Mouse (Mus musculus) kidney, adult 18-20 months (tissue): ENCODE measurements at regions not wholly inside any gene's neighbourhood (a gene's known extent, or its start where the extent isn't known, plus 50 kb on each side); places are given as distances from the start of the nearest gene placed in this dataset.

Source experiments
- DNase-seq: peaks from one replicate; pipeline ENCODE4 v3.0.0; 2021

- no peak for DNase-seq
These were observed 274.4 kb downstream of the Cbln1 start for GRCm38 (mm10) chr8:87197867-87198536.

- no peak for DNase-seq
These were observed 275.4 kb downstream of the Cbln1 start for GRCm38 (mm10) chr8:87197000-87197399.

GRCm38 (mm10) chr8:87196050-87196449 lies 276.4 kb downstream of the Cbln1 start:
- no peak for DNase-seq

GRCm38 (mm10) chr8:87189791-87190385 lies 282.5 kb downstream of the Cbln1 start:
- DNase-seq: no peak

- no peak for DNase-seq
These were observed 289.5 kb downstream of the Cbln1 start for GRCm38 (mm10) chr8:87182888-87183287.

- DNase-seq: no peak
These were observed 293.5 kb upstream of the N4bp1 start for GRCm38 (mm10) chr8:87178561-87178960.

- no peak for DNase-seq
These were observed 292.6 kb upstream of the N4bp1 start for GRCm38 (mm10) chr8:87177620-87178019.

GRCm38 (mm10) chr8:87175097-87175496 lies 290.0 kb upstream of the N4bp1 start:
- no peak for DNase-seq

GRCm38 (mm10) chr8:87173720-87174119 lies 288.7 kb upstream of the N4bp1 start:
- no peak for DNase-seq

- no peak for DNase-seq
These were observed 281.7 kb upstream of the N4bp1 start for GRCm38 (mm10) chr8:87166771-87167170.

GRCm38 (mm10) chr8:87160416-87160815 lies 275.4 kb upstream of the N4bp1 start:
- DNase-seq: no peak

GRCm38 (mm10) chr8:87158322-87158721 lies 273.3 kb upstream of the N4bp1 start:
- DNase-seq: no peak

GRCm38 (mm10) chr8:87155819-87156425 lies 270.9 kb upstream of the N4bp1 start:
- no peak for DNase-seq

GRCm38 (mm10) chr8:87152068-87152915 lies 267.2 kb upstream of the N4bp1 start:
- no peak for DNase-seq

- DNase-seq: no peak
These were observed 263.8 kb upstream of the N4bp1 start for GRCm38 (mm10) chr8:87148853-87149252.

GRCm38 (mm10) chr8:87147704-87148103 lies 262.6 kb upstream of the N4bp1 start:
- no peak for DNase-seq

GRCm38 (mm10) chr8:87137412-87137811 lies 252.4 kb upstream of the N4bp1 start:
- DNase-seq: no peak

GRCm38 (mm10) chr8:87131716-87132115 lies 246.7 kb upstream of the N4bp1 start:
- DNase-seq: no peak

- peak; percentile 19 for DNase-seq
These were observed 245.6 kb upstream of the N4bp1 start for GRCm38 (mm10) chr8:87130691-87131090.

GRCm38 (mm10) chr8:87128593-87128992 lies 243.5 kb upstream of the N4bp1 start:
- DNase-seq: no peak

- no peak for DNase-seq
These were observed 231.2 kb upstream of the N4bp1 start for GRCm38 (mm10) chr8:87116190-87116765.

- DNase-seq: no peak
These were observed 227.3 kb upstream of the N4bp1 start for GRCm38 (mm10) chr8:87112355-87112754.

GRCm38 (mm10) chr8:87105106-87105505 lies 220.0 kb upstream of the N4bp1 start:
- DNase-seq: no peak
